Mouse (Mus musculus) thymus, adult 2 months (tissue): ENCODE results near the gene Tmem170b.

Experiments
- CTCF ChIP-seq: fragments of 200-500 bp; IDR thresholded peaks from 2 replicates; pipeline ENCODE4 v1.5.1; 2012; ENCODE audit warnings: mild to moderate bottlenecking, control low read depth, low read length, moderate library complexity, borderline replicate concordance; ENCODE audit not compliant: control insufficient read depth, poor library complexity, insufficient read depth; ENCODE audit errors: extremely low read depth
- POLR2A ChIP-seq: fragments of 200-500 bp; IDR thresholded peaks from 2 replicates; pipeline ENCODE4 v1.6.1; 2012; ENCODE audit warnings: mild to moderate bottlenecking, low read length, control low read depth, moderate library complexity; ENCODE audit not compliant: control insufficient read depth, poor library complexity, insufficient read depth; ENCODE audit errors: extremely low read depth

DNA sequence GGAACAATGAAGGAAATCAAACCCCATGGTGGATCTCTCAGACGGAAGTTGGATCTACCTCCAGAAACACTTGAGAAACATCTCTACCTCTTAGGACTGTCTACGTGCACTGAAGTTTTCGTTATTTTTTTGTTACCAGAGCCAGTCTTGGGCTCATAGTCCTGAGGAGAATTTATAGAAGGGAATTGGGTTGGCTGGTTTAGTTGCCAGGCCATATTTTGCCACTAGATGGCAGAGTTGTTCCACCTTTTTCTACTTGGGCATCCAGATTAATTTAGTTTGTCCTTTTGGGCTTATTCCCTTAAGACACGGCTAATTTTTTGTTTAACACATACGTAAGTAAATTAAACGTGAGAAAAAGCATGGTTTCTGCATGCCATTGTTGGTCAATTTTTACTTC, 37.1 kb downstream of the Tmem170b start:
- TF ChIP-seq POLR2A = no peak
- TF ChIP-seq CTCF = no peak
